Mouse (Mus musculus): Measurements from ENCODE around the gene Cyb5rl. TPM values are rescaled to one million over a fixed set of nuclear protein-coding genes. Genes with fewer than 3 reads are reported as not detected.

Gene Cyb5rl
- polyA plus RNA-seq, 1 experiment from 2014 or later = 3.6 TPM

GRCm38 (mm10) chr4:107064394-107065098 is 2.2 kb upstream of the Cyb5rl start:
- no peak for ATAC-seq (replicated peaks)
- 90% methylated on average over 5 of the region's 5 CpGs for WGBS

GRCm38 (mm10) chr4:107067151-107067840 is 508 bp downstream of the Cyb5rl start:
- 0 out of 2 replicates have a peak overlapping the region, but pooled peaks have one; percentile 25 for H3K27ac ChIP-seq (replicated peaks)
- peak overlapping the region; percentile 99 for H3K4me2 ChIP-seq (replicated peaks)
- WGBS = 3% methylated on average over 33 of the region's 33 CpGs
- H3K9ac ChIP-seq (replicated peaks) = peak overlapping the region; percentile 52
- H3K4me1 ChIP-seq = peaks cover 17% of the 10 kb centered on the region
- no peaks in the 10 kb centered on the region for H3K27me3 ChIP-seq
- peak overlapping the region; percentile 85 for H3K4me3 ChIP-seq
- ATAC-seq (replicated peaks) = peak; percentile 57
- H3K9me3 ChIP-seq = no peaks in the 10 kb centered on the region
- peaks cover 17% of the 10 kb centered on the region for H3K36me3 ChIP-seq

More at GRCm38 (mm10) chr4:107064394-107065098, 2.2 kb upstream of the Cyb5rl start:
- Histone ChIP-seq H3K4me1 (peaks cover 17% of the 10 kb centered on the region), H3K36me3 (peaks cover 40% of the 10 kb centered on the region), H3K4me3 (no peak overlapping the region), H3K27ac (replicated peaks) (no peak overlapping the region), H3K4me2 (replicated peaks) (no peak overlapping the region), H3K27me3 (no peaks in the 10 kb centered on the region), H3K9ac (replicated peaks) (no peak overlapping the region), H3K9me3 (no peaks in the 10 kb centered on the region)

GRCm38 (mm10) chr4:107072343-107072742 is 5.6 kb downstream of the Cyb5rl start:
- Histone ChIP-seq H3K4me1 (peaks cover 4% of the 10 kb centered on the region), H3K27me3 (no peaks in the 10 kb centered on the region), H3K4me3 (no peak overlapping the region), H3K4me2 (replicated peaks) (no peak overlapping the region), H3K36me3 (no peaks in the 10 kb centered on the region), H3K9ac (replicated peaks) (no peak overlapping the region), H3K9me3 (no peaks in the 10 kb centered on the region), H3K27ac (replicated peaks) (no peak overlapping the region)
- WGBS = 80% methylated on average over 9 of the region's 9 CpGs
- no peak for ATAC-seq (replicated peaks)

GRCm38 (mm10) chr4:107075456-107075855 is 8.7 kb downstream of the Cyb5rl start:
- WGBS = 50% methylated on average over 5 of the region's 5 CpGs
- Histone ChIP-seq H3K4me1 (no peaks in the 10 kb centered on the region), H3K9ac (replicated peaks) (no peak overlapping the region), H3K27ac (replicated peaks) (no peak overlapping the region), H3K4me3 (no peak overlapping the region), H3K36me3 (no peaks in the 10 kb centered on the region), H3K9me3 (no peaks in the 10 kb centered on the region), H3K4me2 (replicated peaks) (no peak overlapping the region), H3K27me3 (no peaks in the 10 kb centered on the region)
- ATAC-seq (replicated peaks) = no peak

- H3K9ac ChIP-seq (replicated peaks) = no peak overlapping the region
- ATAC-seq (replicated peaks) = peak; percentile 38; the same call in 1 of the 2 replicates
- 90% methylated on average over 4 of the region's 4 CpGs for WGBS
Measured at GRCm38 (mm10) chr4:107078894-107079293, 12.1 kb downstream of the Cyb5rl start.

GRCm38 (mm10) chr4:107079716-107080115 is 12.9 kb downstream of the Cyb5rl start:
- Histone ChIP-seq H3K36me3 (no peaks in the 10 kb centered on the region), H3K4me2 (replicated peaks) (no peak overlapping the region), H3K4me3 (no peak overlapping the region), H3K27ac (replicated peaks) (no peak overlapping the region), H3K9ac (replicated peaks) (no peak overlapping the region), H3K4me1 (peaks cover 6% of the 10 kb centered on the region), H3K9me3 (no peaks in the 10 kb centered on the region), H3K27me3 (no peaks in the 10 kb centered on the region)
- ATAC-seq (replicated peaks) = no peak

More at GRCm38 (mm10) chr4:107078894-107079293, 12.1 kb downstream of the Cyb5rl start:
- no peaks in the 10 kb centered on the region for H3K36me3 ChIP-seq
- no peak overlapping the region for H3K27ac ChIP-seq (replicated peaks)
- H3K4me1 ChIP-seq = no peaks in the 10 kb centered on the region
- no peak overlapping the region for H3K4me2 ChIP-seq (replicated peaks)
- H3K27me3 ChIP-seq = no peaks in the 10 kb centered on the region
- H3K4me3 ChIP-seq = no peak overlapping the region
- H3K9me3 ChIP-seq = no peaks in the 10 kb centered on the region

GRCm38 (mm10) chr4:107082185-107082584 is 15.4 kb downstream of the Cyb5rl start:
- Histone ChIP-seq H3K27ac (replicated peaks) (no peak overlapping the region), H3K4me3 (no peak overlapping the region), H3K36me3 (no peaks in the 10 kb centered on the region), H3K4me1 (peaks cover 11% of the 10 kb centered on the region), H3K27me3 (no peaks in the 10 kb centered on the region), H3K4me2 (replicated peaks) (no peak overlapping the region), H3K9ac (replicated peaks) (no peak overlapping the region), H3K9me3 (no peaks in the 10 kb centered on the region)
- no peak for ATAC-seq (replicated peaks)
- 89% methylated on average over 3 of the region's 3 CpGs for WGBS

GRCm38 (mm10) chr4:107083126-107083525 is 16.3 kb downstream of the Cyb5rl start:
- peaks cover 11% of the 10 kb centered on the region for H3K4me1 ChIP-seq
- no peaks in the 10 kb centered on the region for H3K9me3 ChIP-seq
- H3K4me3 ChIP-seq = no peak overlapping the region
- WGBS = 96% methylated on average over 4 of the region's 4 CpGs
- H3K36me3 ChIP-seq = no peaks in the 10 kb centered on the region
- no peak overlapping the region for H3K4me2 ChIP-seq (replicated peaks)
- ATAC-seq (replicated peaks) = no peak
- no peak overlapping the region for H3K9ac ChIP-seq (replicated peaks)
- H3K27ac ChIP-seq (replicated peaks) = no peak overlapping the region
- no peaks in the 10 kb centered on the region for H3K27me3 ChIP-seq

GRCm38 (mm10) chr4:107084343-107084742 is 17.6 kb downstream of the Cyb5rl start:
- H3K27me3 ChIP-seq = no peaks in the 10 kb centered on the region
- H3K4me1 ChIP-seq = peaks cover 11% of the 10 kb centered on the region
- H3K9me3 ChIP-seq = no peaks in the 10 kb centered on the region
- H3K4me2 ChIP-seq (replicated peaks) = no peak overlapping the region
- peak; percentile 16; the same call in 1 of the 2 replicates for ATAC-seq (replicated peaks)
- peak overlapping the region; percentile 65 for H3K27ac ChIP-seq (replicated peaks)
- H3K36me3 ChIP-seq = no peaks in the 10 kb centered on the region
- no peak overlapping the region for H3K9ac ChIP-seq (replicated peaks)
- WGBS = 27% methylated on average over 1 of the region's 1 CpGs
- H3K4me3 ChIP-seq = no peak overlapping the region

GRCm38 (mm10) chr4:107084858-107085257 is 18.1 kb downstream of the Cyb5rl start:
- peaks cover 11% of the 10 kb centered on the region for H3K4me1 ChIP-seq
- no peaks in the 10 kb centered on the region for H3K9me3 ChIP-seq
- no peak overlapping the region for H3K4me3 ChIP-seq
- H3K27ac ChIP-seq (replicated peaks) = peak overlapping the region; percentile 65
- H3K36me3 ChIP-seq = no peaks in the 10 kb centered on the region
- no peaks in the 10 kb centered on the region for H3K27me3 ChIP-seq
- H3K4me2 ChIP-seq (replicated peaks) = no peak overlapping the region
- WGBS = 2% methylated on average over 6 of the region's 6 CpGs
- no peak overlapping the region for H3K9ac ChIP-seq (replicated peaks)
- ATAC-seq (replicated peaks) = peak; percentile 91

GRCm38 (mm10) chr4:107091696-107092095 is 24.9 kb downstream of the Cyb5rl start:
- no peak overlapping the region for H3K4me2 ChIP-seq (replicated peaks)
- WGBS = 83% methylated on average over 14 of the region's 14 CpGs
- H3K9ac ChIP-seq (replicated peaks) = no peak overlapping the region
- no peak overlapping the region for H3K27ac ChIP-seq (replicated peaks)
- H3K4me3 ChIP-seq = no peak overlapping the region
- no peaks in the 10 kb centered on the region for H3K36me3 ChIP-seq
- no peaks in the 10 kb centered on the region for H3K27me3 ChIP-seq
- H3K9me3 ChIP-seq = no peaks in the 10 kb centered on the region
- no peak for ATAC-seq (replicated peaks)
- H3K4me1 ChIP-seq = peaks cover 3% of the 10 kb centered on the region; the same call in 1 of the 2 replicates

GRCm38 (mm10) chr4:107094484-107095187 is 27.8 kb downstream of the Cyb5rl start:
- H3K27me3 ChIP-seq = no peaks in the 10 kb centered on the region
- no peak overlapping the region for H3K9ac ChIP-seq (replicated peaks)
- no peak overlapping the region for H3K4me3 ChIP-seq
- H3K27ac ChIP-seq (replicated peaks) = no peak overlapping the region
- no peaks in the 10 kb centered on the region for H3K36me3 ChIP-seq
- no peak for ATAC-seq (replicated peaks)
- no peak overlapping the region for H3K4me2 ChIP-seq (replicated peaks)
- peaks cover 3% of the 10 kb centered on the region; the same call in 1 of the 2 replicates for H3K4me1 ChIP-seq
- 82% methylated on average over 16 of the region's 16 CpGs for WGBS
- H3K9me3 ChIP-seq = no peaks in the 10 kb centered on the region
